Mouse (Mus musculus) embryonic fibroblast, embryonic 13.5 days (primary cell): Measurements from ENCODE around the gene Gm21985.

Experiments used
- CTCF ChIP-seq: IDR thresholded peaks from 2 replicates; pipeline ENCODE4 v1.5.1; 2011; ENCODE audit warnings: mild to moderate bottlenecking, control low read depth, low read length, moderate library complexity, borderline replicate concordance; ENCODE audit not compliant: insufficient read depth
- POLR2A ChIP-seq: IDR thresholded peaks from 2 replicates; pipeline ENCODE4 v1.6.1; 2011; ENCODE audit warnings: low read depth, mild to moderate bottlenecking, control low read depth, low read length, moderate library complexity

DNA sequence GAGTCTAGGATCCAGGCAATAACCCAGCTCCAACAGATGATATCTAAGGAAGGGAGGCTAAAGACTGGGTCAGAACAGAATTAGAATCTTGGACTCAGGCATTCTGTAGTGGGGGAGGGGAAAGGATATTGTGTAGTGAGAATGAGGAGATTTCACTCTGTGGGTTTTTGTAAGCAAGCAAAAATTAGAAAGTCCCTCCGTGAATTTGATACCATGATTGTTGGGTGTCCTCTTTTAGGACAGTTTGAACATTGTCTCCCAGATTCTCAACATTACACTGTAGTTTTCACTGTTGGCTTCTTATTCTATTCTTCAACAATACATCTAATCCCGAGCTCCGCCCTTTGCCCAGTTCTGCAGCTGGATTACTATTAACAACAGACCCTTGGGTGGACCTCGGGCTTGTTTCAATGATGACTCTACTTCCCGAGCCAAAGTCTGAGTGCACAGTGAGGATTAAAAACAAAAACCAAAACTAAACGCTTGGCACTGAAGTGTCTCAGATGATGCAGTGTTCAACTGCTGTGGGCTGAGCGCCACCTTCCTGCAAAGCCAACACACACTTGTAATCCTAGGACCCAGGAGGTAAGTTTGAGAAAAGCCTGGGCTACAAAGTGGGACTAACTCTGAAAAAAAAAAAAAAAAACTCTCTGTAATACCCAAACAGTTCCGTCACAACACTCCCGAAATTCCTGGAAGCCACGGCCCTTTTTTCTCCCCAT lies 6.7 kb upstream of the Gm21985 start, which contains the start of gene Nutm1:
- TF ChIP-seq CTCF (peak; percentile 12; the same call in 1 of the 2 replicates), POLR2A (no peak)
